Mouse (Mus musculus) frontal cortex, adult 2 months (tissue): ENCODE data around the gene Fut2. TPM values are rescaled to one million over a fixed set of nuclear protein-coding genes. Genes with fewer than 3 reads are reported as not detected.

ENCODE experiments used
- DNase-seq, 2 experiments: peaks; one replicate each; pipeline ENCODE4 v3.0.0; 2022; ENCODE audit warnings: low spot score in 1 of 2; ENCODE audit errors: extremely low spot score in 1 of 2
- polyA plus RNA-seq: library from polyadenylated mRNA; depleted of rRNA; stranded (reverse); fragments of >200 nt; gene quantifications from 2 replicates; pipeline ENCODE4 v1.2.3, GENCODE M21; 2012

The Fut2 gene
- polyA plus RNA-seq, 1 experiment = 0.16 TPM

- DNase-seq = no peak
These were observed 24.7 kb downstream of the Fut2 start for GRCm38 (mm10) chr7:45641391-45642040.

- DNase-seq = no peak
These were observed 25.8 kb downstream of the Fut2 start for GRCm38 (mm10) chr7:45640191-45640957.

- DNase-seq = no peak
These were observed 26.6 kb downstream of the Fut2 start, which contains the start of gene Mamstr for GRCm38 (mm10) chr7:45639561-45640027. Gene Mamstr (plus strand): TSS chr7:45639977.

GRCm38 (mm10) chr7:45638623-45639401 is 27.4 kb downstream of the Fut2 start:
- peak; percentile 97 to 98 for DNase-seq

- DNase-seq = no peak
These were observed 28.5 kb downstream of the Fut2 start for GRCm38 (mm10) chr7:45637710-45638109.

- no peak for DNase-seq
These were observed 30.2 kb downstream of the Fut2 start for GRCm38 (mm10) chr7:45635711-45636688.

GRCm38 (mm10) chr7:45634946-45635681 is 31.1 kb downstream of the Fut2 start:
- no peak for DNase-seq

- no peak for DNase-seq
These were observed 33.7 kb downstream of the Fut2 start for GRCm38 (mm10) chr7:45632499-45632898.

- DNase-seq = no peak
These were observed 35.9 kb downstream of the Fut2 start for GRCm38 (mm10) chr7:45630064-45630907.

GRCm38 (mm10) chr7:45628364-45629294 is 37.6 kb downstream of the Fut2 start:
- peak in 1 of 2 experiments; percentile 80 for DNase-seq

GRCm38 (mm10) chr7:45627261-45627660 is 38.9 kb downstream of the Fut2 start, which contains the start of gene Rasip1:
Gene Rasip1 (plus strand): TSS chr7:45627488.
- no peak for DNase-seq

- no peak for DNase-seq
These were observed 39.6 kb downstream of the Fut2 start for GRCm38 (mm10) chr7:45626571-45627076.

GRCm38 (mm10) chr7:45625481-45625880 is 40.7 kb downstream of the Fut2 start:
- no peak for DNase-seq

GRCm38 (mm10) chr7:45624718-45625117 is 41.5 kb downstream of the Fut2 start:
- DNase-seq = no peak

GRCm38 (mm10) chr7:45623507-45623906 is 42.7 kb downstream of the Fut2 start:
- no peak for DNase-seq

- no peak for DNase-seq
These were observed 44.8 kb downstream of the Fut2 start, which contains the start of gene Izumo1 for GRCm38 (mm10) chr7:45621443-45621842. Gene Izumo1 (plus strand): TSS chr7:45621811.

GRCm38 (mm10) chr7:45619592-45619991 is 46.6 kb downstream of the Fut2 start:
- DNase-seq = no peak
